Mouse (Mus musculus) frontal cortex, postnatal 14 days (tissue): Measurements from ENCODE around the gene Gemin2.
"Not testable (repeated sequence)": the region's sequence is repeated elsewhere in the genome, so short reads cannot be mapped to it uniquely, and the experiment has no call there.

Experiments
- DNase-seq, 2 experiments: peaks; one replicate each; pipeline ENCODE4 v3.0.0; 2022; ENCODE audit warnings: low spot score in 2 of 2

Gemin2 gene

GRCm38 (mm10) chr12:59013234-59013633 lies at the start of gene Gemin2:
Gene Gemin2, plus strand, starts transcription at chr12:59013393.
- peak; percentile 83 to 85 for DNase-seq

GRCm38 (mm10) chr12:58964583-58964982 lies 48.6 kb upstream of the Gemin2 start:
- DNase-seq = peak in 1 of 2 experiments; percentile 25

DNA sequence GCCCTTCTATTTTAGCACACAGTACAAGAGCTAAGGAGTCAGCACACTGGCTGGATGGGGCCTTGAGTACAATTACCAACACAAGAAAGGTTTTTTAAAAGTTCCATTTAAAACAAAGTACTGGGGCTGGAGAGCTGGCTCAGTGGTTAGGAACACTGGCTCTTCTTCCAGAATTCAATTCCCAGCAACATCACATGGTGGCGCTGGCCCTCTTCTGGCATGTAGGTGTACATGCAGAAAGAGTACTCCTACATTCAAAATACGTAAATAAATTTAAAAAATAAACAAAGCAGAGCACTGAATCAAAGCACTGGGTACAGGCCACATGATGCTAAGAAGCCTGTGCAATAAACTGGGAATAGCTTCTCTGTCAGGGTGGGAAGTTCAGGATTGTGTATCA lies 36.2 kb upstream of the Gemin2 start:
- DNase-seq = no peak

DNA sequence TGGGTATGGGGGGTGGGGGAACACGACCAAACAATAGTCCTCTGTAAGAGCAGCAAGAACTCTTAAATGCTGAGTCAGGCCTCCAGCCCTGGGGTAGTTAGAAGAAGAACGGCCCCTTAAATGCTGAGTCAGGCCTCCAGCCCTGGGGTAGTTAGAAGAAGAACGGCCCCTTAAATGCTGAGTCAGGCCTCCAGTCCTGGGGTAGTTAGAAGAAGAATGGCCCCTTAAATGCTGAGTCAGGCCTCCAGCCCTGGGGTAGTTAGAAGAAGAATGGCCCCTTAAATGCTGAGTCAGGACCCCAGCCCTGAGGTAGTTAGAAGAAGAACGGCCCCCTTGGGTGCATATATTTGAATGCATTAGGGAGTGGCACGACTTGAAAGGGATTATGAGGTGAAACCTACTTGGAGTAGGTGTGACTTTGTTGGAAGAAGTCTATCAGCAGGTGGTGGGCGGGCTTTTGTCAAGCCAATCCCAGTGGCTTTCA lies 32.0 kb upstream of the Gemin2 start:
- not testable (repeated sequence) for DNase-seq

DNA sequence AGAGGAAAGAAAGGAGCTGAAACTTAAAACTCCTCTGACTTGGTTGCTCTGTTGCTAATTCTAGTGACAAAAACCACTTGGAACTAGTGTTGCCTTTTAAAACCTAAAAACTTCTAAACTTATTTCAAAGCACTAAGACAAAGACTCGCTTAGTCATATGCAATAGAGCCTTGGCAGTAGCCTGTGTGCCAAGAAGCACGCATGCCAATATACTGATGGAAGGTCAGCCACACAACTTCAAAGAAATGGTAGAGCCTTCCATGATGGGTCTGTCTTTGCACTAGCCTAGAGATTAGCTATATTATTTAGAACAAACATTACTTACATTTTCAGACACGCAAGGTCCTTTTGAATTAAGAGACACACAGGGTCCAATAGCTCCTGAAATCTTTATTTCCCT lies 27.4 kb upstream of the Gemin2 start:
- no peak for DNase-seq

- DNase-seq = no peak
Observed at GRCm38 (mm10) chr12:59010482-59010881, 2.7 kb upstream of the Gemin2 start.

DNA sequence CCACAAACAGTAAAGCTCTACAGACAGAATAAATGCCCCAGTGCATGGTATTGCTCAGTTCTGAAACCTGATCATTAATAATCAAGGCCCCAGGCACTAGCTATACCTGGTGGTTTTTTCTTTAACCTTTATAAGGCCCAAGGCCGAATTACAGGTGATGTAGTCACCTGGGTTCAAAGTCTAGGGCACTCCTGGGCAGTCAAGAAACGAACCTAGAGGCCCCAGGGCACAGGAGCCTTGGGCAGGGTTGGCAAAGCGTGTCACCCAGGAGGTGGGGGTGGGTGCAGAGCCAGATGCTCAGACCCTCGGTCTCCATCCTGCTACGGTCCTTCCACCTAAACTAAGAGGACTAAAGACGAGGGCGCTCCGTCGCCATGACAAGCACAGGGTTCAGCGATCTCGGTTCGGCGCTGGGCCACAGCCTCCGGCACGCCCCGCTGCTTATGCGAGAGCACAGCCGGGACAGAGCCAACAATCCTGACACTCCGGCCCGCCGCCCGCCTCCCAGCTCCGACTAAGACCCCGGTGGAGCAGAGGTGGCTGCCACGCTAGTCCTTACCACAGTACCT lies 1.8 kb upstream of the Gemin2 start:
- no peak for DNase-seq

DNA sequence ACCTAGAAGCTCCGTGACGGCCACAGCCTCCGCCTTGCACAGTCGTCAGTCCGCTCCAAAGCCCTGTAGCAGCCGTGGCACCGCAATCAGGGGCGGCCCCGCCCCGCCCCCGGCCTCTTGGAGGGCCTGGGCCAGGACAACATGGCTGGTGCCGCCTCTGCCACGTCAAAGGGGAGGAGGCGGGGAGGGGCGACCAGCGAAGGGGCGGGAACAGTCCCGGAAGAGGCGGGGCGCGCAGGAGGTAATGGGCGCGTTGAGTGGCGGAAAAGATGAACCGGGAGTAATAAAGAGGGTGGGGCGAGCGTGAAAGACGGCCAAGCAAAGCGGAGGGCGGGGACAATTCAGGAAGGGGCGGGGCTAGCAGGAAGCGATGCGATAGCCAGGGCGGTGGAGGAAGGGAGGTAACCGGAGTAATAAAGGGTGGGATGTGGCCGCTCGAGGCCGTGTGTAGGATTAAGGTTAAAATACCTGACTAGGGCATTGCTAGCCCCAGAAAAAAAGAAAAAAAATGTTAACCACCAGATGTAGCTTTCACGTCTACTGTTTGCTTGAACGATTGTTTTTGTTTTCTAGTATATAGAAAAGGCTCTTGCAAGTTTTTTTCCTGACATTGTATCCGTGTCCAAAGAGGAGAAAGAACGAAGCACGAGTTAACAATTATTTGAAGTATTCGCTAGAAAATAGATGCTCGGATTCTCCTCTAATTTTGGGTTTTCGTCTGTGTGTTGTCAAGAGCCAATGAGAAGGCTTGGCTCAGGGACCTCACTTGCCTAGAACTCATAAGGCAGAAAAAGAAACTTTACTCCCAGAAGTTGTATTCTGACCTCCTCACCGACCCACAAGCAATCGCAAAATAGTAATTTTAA lies 1.1 kb upstream of the Gemin2 start, which contains the start of gene Sec23a:
Sec23a (minus strand) TSS at position 174 of the 866 bp plus-strand sequence.
- DNase-seq = peak; percentile 95 to 97

GRCm38 (mm10) chr12:59012710-59013091 lies 492 bp upstream of the Gemin2 start:
- no peak for DNase-seq

- no peak for DNase-seq
Observed at GRCm38 (mm10) chr12:59017970-59018369, 4.8 kb downstream of the Gemin2 start.

DNA sequence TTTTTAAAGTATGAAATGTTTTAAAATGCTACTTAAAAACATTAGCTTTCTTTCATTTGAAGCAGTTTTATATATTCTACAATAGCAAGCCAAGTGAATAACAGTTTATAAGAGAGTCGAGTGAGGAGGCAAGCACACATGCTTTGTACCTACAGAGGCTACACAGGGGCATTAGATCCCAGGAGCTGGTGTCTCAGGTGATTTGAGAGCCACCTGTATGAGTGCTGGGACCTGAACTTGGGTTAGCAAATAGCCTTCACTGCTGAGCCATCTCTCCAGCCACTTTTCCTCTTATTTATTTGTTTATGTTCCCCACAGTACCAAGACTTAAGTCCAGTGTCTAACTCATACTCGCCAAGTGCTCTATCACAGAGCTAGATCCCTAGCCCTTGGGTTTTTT lies 6.7 kb downstream of the Gemin2 start:
- no peak for DNase-seq

DNA sequence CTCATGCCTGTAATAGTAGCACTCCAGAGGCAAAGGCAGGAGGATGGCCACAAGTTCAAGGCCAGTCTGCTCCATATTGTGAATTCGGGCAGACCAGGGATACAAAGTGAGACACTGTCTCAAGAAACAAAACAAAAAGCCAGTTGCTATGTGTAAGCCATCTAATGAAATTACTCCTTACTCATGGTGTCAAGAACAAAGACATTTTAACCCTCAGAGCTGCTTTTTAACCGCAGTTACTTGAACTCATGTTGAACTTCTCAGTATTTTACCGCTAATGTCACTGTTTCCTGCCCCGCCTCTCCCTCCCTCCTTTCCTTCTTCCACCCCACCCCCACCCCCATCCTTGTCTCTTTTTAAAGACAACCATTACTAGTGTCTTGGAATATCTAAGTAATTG lies 8.1 kb downstream of the Gemin2 start:
- no peak for DNase-seq

DNA sequence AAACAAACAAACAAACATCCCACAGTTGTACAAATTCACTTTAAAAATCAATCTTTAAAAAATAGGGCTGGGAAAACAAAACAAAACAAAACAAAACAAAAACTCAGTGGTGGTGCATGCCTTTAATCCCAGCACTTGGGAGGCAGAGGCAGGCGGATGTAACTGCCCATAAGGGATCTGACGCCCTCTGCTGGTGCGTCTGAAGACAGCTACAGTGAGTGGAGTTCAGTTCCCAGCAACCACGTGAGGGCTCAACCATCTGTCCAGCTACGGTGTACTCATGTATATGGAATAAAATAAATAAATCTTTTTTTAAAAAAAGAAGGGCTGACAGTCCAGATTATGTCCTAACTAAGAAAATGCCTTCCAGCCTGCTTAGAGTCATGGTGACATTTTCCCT lies 18.9 kb downstream of the Gemin2 start:
- no peak for DNase-seq

DNA sequence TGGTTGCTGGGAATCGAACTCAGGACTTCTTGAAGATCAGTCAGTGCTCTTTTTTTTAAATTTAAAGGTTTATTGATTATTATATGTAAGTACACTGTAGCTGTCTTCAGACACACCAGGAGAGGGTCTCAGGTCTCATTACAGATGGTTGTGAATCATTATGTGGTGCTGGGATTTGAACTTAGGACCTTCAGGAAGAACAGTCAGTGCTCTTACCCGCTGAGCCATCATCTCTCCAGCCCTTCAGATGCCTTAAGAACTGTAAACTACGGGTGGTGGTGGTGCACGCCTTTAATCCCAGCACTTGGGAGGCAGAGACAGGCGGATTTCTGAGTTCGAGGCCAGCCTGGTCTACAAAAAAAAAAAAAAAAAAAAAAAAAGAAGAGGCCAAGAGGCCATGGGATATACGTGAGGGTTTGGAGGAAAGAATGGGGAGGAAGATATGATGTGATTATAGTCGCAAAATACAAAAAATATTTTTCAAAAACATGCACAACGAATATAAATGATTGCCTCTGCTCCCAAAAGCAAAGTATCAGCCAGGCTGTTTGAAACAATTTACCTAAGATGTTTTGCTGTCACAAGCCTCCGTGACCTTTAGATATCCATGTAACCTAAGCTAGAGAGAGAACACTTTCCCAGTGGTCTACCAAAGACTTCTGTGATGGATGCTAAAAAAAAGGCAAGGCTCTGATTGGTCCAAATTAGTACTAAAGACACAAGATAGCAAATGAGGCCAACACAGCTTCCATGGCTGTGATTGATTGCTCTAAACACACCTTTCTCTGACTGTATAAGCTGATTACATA lies 26.2 kb downstream of the Gemin2 start:
- no peak for DNase-seq

- DNase-seq = no peak
Observed at GRCm38 (mm10) chr12:59039971-59040844, 27.0 kb downstream of the Gemin2 start.

- DNase-seq = no peak
Observed at GRCm38 (mm10) chr12:59040851-59041250, 27.7 kb downstream of the Gemin2 start.

DNA sequence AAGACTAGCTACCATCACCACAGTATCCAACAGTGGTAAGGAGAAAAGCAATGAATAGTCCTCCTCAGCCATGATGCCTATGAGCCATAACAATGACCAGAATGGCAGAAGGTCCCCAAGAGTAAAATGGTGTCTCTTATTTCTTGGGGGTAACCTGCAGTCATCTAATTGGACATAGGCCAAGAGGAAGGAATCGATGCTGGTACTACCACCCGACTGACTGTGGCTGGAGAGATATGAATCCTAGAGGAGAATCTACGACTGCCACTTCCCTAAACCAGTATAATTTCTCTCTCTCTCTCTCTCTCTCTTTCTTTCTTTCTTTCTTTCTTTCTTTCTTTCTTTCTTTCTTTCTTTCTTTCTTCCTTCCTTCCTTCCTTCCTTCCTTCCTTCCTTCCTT lies 39.3 kb downstream of the Gemin2 start:
- no peak for DNase-seq

DNA sequence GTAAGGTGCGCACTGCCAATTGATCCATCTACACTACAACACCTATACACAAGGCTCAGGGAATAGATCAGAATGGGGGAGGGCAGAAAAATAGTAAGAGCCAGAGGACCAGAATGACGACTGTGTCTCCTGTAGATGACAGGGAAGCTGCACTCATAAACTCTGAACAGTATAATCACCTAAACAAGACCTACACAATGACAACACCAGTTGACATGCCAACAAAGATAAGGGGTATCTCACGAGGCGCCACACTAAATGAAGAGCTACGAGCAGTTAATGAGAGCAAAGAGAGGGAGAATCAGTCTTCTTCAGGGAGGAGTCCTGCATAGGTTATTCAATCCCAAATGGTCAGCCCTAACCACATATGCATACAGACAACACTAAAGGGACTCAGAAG lies 40.0 kb downstream of the Gemin2 start:
- no peak for DNase-seq

DNA sequence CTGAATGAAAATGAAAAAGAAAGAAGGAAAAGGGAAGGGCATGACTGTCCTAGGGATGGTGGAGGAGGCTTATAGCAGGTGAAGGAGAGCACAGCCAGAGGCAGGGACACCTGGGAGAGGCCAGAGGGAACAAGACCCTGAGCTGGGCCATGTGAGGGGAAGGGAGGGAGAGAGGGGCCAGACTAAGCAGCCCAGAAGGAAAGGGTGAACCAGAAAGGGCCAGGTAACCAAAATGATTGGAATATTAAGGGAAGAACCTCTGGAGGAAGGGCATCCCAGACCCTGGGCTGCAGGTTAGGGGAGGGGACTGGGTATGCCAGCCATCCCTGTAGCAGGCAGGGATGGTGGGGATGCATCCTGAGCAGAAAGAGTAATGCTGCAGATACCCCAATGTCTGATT lies 40.8 kb downstream of the Gemin2 start:
- DNase-seq = no peak

GRCm38 (mm10) chr12:59055196-59055850 lies 42.1 kb downstream of the Gemin2 start:
- no peak for DNase-seq

DNA sequence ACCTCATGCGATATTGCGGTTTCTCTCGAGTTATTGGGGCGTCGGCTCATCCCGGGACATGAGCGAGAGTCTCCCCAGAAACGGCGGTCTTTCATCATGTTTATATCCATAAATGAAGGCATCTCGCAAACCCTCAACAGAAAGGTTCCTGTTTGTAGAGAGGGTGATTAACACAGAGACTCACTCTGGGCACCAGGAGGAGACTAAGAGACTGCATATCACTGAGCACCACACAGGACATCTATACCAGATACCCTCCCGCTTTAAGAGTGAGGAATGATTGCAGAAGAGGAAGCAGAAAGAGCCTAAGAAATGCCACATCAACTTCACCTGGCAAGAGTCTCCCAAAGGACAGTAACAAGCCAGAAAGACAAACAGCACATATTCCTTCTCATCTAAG lies 43.0 kb downstream of the Gemin2 start:
- no peak for DNase-seq
